Mouse (Mus musculus): ENCODE data around the gene Gm28048.

Gene Gm28048

DNA sequence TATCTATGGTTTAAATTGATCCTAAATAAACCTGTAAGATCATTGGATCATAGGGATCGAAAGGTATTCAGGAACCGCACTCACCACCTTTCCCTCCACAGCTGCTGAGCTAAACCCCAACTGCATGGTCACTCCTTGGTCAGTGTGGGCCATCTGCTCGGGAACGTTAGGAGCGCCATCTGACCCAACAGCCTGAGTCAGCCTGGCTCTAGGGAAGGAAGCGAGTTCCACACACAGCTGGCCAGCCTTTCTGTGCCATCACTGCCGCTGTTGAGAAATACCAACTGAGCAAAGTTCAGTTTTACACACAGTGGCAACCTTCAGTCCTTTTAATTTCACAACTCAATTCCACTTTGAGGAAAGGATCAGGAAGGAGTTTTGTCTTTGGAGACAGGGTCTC lies 90.0 kb downstream of the Gm28048 start:
- DNase-seq (ENCODE audit: extremely low read depth, low read depth) = no peak

GRCm38 (mm10) chr11:22891242-22891641 lies 90.6 kb downstream of the Gm28048 start:
- DNase-seq (ENCODE audit: extremely low read depth, low read depth) = no peak

GRCm38 (mm10) chr11:22889224-22889623 lies 92.7 kb downstream of the Gm28048 start:
- DNase-seq (ENCODE audit: extremely low read depth, low read depth) = no peak

- DNase-seq (ENCODE audit: extremely low read depth, low read depth) = no peak
Measured at GRCm38 (mm10) chr11:22886991-22887390, 94.9 kb downstream of the Gm28048 start.

GRCm38 (mm10) chr11:22885350-22885749 lies 96.5 kb downstream of the Gm28048 start:
- no peak for DNase-seq (ENCODE audit: extremely low read depth, low read depth)

- no peak for DNase-seq (ENCODE audit: extremely low read depth, low read depth)
Measured at GRCm38 (mm10) chr11:22883676-22884075, 98.2 kb downstream of the Gm28048 start.

DNA sequence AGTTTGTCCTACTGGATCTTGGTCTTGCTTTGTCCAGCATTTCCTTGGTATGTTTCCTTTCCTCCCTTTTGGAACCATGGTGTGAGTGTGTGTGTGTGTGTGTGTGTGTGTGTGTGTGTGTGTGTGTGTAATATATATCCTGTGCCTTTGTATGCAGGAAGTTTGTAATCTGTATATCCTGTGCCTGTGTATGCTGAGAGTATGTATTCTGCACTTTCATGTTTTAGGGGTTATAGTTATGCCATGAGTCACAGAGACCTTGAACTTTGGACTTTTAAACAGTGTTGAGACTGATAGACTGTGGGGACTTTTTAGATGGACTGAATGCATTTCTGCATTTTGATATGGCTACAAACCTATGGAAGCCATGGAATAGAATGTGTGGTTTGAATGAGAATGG lies 99.0 kb downstream of the Gm28048 start:
- DNase-seq (ENCODE audit: extremely low read depth, low read depth) = no peak

DNA sequence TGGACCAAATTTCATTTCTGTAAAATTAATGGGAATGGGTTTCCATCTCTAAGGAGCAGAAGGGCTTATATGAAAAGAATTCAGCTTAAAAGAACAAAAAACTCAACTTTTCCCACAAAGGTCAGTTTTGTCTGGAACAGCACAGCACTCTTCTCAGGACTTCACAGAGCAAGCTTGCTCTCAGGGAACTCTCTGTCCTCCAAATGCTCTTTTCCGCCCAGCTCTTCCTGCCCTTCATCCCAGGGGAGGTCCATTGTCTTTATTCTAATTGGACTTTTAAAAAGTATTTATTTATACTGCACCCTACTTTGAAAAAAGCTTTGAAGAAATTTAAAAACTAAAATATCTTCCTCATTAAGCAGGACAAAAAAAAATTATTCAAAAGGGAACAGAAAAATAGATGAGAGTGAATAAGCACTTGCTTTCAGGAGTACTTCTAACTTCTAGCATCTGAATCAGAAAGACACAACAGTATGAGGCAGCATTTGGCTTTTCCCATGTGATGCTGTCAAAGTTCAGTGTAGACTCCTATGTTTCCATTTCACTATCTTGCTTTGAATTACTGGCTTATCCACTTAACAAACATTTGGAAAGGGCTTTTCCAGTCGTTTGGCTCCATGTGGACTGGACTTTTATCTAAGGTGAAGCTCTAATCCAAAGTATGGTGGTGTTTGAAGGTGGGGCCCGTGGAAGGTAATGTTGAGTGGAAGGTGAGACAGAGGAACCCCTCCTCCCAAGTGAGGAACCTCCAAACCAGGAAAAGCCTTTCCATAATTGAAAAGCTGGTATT lies 101.3 kb downstream of the Gm28048 start:
- DNase-seq (ENCODE audit: extremely low read depth, low read depth) = no peak

GRCm38 (mm10) chr11:22879645-22880044 lies 102.2 kb downstream of the Gm28048 start:
- no peak for DNase-seq (ENCODE audit: extremely low read depth, low read depth)

DNA sequence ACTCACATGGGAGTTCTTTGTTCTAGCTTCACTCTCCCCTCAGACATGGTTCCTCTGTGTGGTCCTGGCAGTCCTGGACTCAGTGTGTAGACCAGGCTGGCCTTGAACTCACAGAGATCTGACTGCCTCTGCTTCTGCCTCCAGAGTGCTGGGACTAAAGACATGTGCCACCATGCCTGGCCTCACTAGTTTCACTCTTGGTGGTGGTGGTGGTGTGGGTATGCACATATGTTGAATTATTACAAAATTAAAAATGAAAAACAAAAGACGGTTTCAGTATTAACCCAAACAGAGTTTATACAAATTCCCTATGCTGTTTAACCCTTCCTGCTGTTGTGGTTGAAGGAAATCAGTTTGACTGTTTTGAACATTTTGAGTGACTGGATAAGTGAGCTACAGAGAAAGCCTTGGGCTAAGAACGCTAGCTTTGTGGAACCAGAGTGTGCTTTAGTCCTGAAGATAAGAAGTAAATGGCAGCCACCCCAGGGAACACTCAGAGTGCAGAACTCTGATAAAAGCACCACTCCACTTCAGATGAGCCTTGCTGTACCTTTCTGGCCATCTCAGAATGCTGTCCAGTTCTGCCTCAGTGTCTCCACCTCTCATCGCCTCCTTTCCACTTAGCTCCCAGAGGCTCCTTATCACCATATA lies 105.1 kb downstream of the Gm28048 start:
- DNase-seq (ENCODE audit: extremely low read depth, low read depth) = peak; percentile 51

GRCm38 (mm10) chr11:22875279-22875678 lies 106.6 kb downstream of the Gm28048 start:
- DNase-seq (ENCODE audit: extremely low read depth, low read depth) = no peak

DNA sequence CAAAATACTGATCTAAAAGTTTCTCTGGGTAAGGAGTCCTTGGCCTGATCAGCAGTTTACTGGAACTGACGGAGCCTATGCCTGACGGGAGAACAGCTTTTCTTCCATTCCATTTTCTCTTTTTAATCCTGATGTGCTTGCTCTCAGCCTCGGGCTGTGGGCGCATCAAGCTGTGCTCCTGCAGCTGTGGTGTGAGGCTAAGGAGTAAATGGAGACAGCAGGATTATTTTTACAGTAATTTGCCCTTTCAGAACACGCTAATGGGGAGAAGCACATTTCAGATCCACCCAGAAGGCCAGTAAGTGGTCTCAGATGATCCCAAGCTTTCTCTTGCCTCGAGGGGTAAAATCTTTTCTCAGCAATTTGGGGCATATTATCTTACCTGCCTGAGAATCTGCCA lies 107.1 kb downstream of the Gm28048 start:
- no peak for DNase-seq (ENCODE audit: extremely low read depth, low read depth)

GRCm38 (mm10) chr11:22873383-22873782 lies 108.5 kb downstream of the Gm28048 start:
- DNase-seq (ENCODE audit: extremely low read depth, low read depth) = no peak

- no peak for DNase-seq (ENCODE audit: extremely low read depth, low read depth)
Measured at GRCm38 (mm10) chr11:22872307-22872680, 109.6 kb downstream of the Gm28048 start.

GRCm38 (mm10) chr11:22871628-22872306 lies 110.1 kb downstream of the Gm28048 start:
- peak; percentile 41 for DNase-seq (ENCODE audit: extremely low read depth, low read depth)

GRCm38 (mm10) chr11:22868582-22868981 lies 113.3 kb downstream of the Gm28048 start:
- no peak for DNase-seq (ENCODE audit: extremely low read depth, low read depth)

- no peak for DNase-seq (ENCODE audit: extremely low read depth, low read depth)
Measured at GRCm38 (mm10) chr11:22867691-22868090, 114.2 kb downstream of the Gm28048 start.

- no peak for DNase-seq (ENCODE audit: extremely low read depth, low read depth)
Measured at GRCm38 (mm10) chr11:22865635-22866246, 116.1 kb downstream of the Gm28048 start.

DNA sequence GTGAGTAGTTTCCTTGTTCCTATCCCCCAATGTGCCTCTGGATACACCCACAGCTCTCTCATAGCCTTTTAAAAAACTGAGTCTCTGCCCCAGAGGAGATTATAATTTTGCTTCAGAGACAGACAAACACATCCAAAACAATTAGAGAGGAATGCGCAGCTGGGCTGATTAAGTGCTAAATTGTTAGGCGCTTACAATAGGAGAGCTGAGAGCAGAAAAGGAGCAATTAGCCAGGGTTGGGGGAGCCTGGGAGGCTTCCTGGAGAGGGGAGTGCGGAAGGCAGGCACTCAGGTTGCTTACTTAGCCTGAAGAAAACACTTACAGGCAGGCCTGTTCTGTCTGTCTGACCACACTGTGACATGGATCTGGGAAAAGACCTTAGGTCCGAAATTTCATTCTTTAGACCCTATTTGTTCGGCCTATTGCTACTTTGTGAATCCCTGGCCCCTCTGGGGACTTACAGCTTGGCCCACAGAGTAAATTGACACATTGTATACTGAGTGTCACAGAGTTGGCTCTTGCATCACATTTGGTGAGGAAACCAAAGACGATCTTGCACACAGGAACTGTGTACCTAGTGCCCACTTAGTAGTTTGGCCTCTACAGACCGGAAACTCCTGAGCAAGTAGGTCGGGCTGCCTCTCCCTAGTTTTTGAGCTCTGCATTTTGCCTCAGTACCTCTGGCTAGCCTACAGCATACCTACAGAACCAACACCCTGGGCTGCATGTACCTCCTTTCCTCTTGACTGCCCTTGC lies 117.4 kb downstream of the Gm28048 start:
- no peak for DNase-seq (ENCODE audit: extremely low read depth, low read depth)

GRCm38 (mm10) chr11:22863581-22863980 lies 118.3 kb downstream of the Gm28048 start:
- no peak for DNase-seq (ENCODE audit: extremely low read depth, low read depth)

DNA sequence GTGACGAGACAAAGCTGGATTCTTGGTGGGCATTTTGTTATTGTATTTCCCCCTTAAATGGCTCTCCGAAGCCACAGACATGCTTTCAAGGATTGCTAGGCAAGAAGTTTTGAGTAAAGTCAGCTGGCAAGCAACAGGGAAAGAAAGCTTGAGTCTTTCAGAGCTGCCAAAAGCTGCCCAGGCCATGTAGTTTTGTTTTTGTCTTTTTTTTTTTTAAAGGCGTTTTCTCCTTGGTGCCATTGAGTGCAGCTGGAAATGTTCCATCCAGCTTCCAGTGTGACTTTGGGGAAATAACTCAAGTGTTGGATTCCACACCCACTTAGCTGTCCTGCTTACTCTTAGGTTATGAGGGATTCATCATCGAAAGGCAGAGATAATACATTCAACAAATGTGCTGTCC lies 120.6 kb downstream of the Gm28048 start:
- no peak for DNase-seq (ENCODE audit: extremely low read depth, low read depth)

Data from MEL-GATA-1-ER (cell line).